Mouse (Mus musculus) heart, embryonic 10.5 days (tissue): ENCODE data around the gene Palld. TPM values are rescaled to one million over a fixed set of nuclear protein-coding genes. Genes with fewer than 3 reads are reported as not detected.

ENCODE experiments used
- DNase-seq: peaks from one replicate; pipeline ENCODE4 v3.0.0-alpha.2; 2017; ENCODE audit warnings: low spot score
- H3K27ac ChIP-seq: fragments of 300-500 bp; sonication (generic); 2 replicates; pipeline ENCODE4 v1.5.1; 2016; ENCODE audit warnings: mild to moderate bottlenecking
- H3K27me3 ChIP-seq: fragments of 300-500 bp; sonication (generic); 2 replicates; pipeline ENCODE4 v1.6.1; 2016; ENCODE audit warnings: mild to moderate bottlenecking; ENCODE audit not compliant: poor library complexity, insufficient read depth, severe bottlenecking
- H3K36me3 ChIP-seq: fragments of 300-500 bp; sonication (generic); 2 replicates; pipeline ENCODE4 v1.6.1; 2016; ENCODE audit warnings: mild to moderate bottlenecking, moderate library complexity
- H3K4me1 ChIP-seq: fragments of 300-500 bp; sonication (generic); 2 replicates; pipeline ENCODE4 v1.6.1; 2016; ENCODE audit warnings: mild to moderate bottlenecking
- H3K4me3 ChIP-seq: fragments of 300-500 bp; sonication (generic); 2 replicates; pipeline ENCODE4 v1.5.1; 2016; ENCODE audit warnings: mild to moderate bottlenecking, moderate library complexity
- H3K9me3 ChIP-seq: fragments of 300-500 bp; sonication (generic); 2 replicates; pipeline ENCODE4 v1.6.1; 2016; ENCODE audit warnings: mild to moderate bottlenecking, moderate library complexity
- WGBS: fragments of 180-500 bp; shearing (Covaris S2); methylation state at CpG from one replicate; pipeline ENCODE4 v1.1.7; 2016; 5-methylcytosine and 5-hydroxymethylcytosine counted together
- polyA plus RNA-seq: library from polyadenylated mRNA; unstranded; fragments of >200 nt; fragmentation: Nextera tagmentation; extraction: Ambion mirVana; gene quantifications from 2 replicates; pipeline ENCODE4 v1.2.1, GENCODE M21; 2016

The Palld gene
- polyA plus RNA-seq, 1 experiment from 2014 or later = 167 TPM

DNA sequence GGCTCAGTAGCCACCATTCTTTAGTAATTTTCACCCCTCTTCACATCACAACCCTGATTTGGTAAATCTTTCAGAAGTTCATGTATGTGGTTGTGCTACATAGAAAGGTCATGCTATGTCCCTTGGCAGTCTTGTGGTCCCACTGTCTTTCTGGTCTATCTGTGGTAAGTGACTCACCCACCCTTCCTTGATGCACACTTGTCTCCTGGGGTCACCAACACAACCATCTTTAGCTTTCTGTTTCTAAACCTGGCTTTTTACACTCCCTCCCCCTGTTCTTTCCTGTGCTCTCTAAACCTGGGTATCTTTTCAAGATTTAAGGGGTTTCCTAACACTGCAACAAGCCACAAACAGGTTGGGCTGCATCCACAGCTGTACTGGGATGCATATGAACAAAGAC lies 345.5 kb downstream of the Palld start:
- no peak for DNase-seq
- Histone ChIP-seq H3K9me3 (no peaks in the 10 kb centered on the region), H3K4me3 (no peak overlapping the region), H3K27ac (no peak overlapping the region), H3K4me1 (peaks cover 32% of the 10 kb centered on the region), H3K36me3 (peaks cover 5% of the 10 kb centered on the region; the same call in 1 of the 2 replicates), H3K27me3 (no peaks in the 10 kb centered on the region)

DNA sequence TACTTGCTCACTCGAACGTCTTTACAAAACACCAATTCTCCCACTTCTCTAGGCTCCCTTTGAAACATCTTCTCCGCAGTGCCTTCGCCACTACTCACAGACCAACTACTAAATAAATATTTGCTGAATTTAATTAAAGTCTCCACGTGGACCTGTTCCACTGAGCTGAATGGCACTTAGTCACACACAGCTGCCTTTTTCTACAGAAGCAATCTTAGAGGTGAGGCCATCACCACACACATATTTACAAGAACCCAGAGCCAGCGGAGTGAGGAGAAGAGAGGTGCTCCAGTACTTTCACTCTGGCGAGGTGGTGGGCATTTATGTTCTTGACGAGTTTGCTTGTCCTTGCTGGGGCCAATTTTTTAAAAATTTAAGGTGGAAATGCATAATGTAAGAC lies 346.3 kb downstream of the Palld start:
- H3K4me1 ChIP-seq = peaks cover 32% of the 10 kb centered on the region

DNA sequence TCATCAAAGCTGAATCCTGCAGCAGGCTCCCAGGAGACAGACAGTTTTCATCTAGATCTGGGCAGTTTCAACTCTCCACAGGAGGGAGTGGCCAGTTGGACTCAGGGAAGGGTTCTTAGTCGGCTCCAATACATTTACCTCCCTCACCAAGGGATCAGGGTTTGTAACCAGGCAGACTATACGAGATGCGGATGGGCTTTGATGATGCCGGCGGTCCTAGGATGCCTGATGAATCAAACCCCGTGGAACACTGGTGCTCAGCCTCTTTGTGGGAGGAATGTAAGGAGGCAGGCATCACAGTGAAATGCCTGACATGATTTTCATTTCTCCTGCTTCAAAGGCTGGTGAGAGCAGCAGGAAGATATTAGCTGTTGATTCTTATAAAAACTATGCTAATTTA lies 347.1 kb downstream of the Palld start:
- no peak for DNase-seq
- Histone ChIP-seq H3K4me3 (no peak overlapping the region), H3K27me3 (no peaks in the 10 kb centered on the region), H3K9me3 (no peaks in the 10 kb centered on the region), H3K27ac (no peak overlapping the region), H3K4me1 (peaks cover 26% of the 10 kb centered on the region), H3K36me3 (peaks cover 3% of the 10 kb centered on the region)
- 66% methylated on average over 6 of the region's 6 CpGs for WGBS

More for the DNA sequence above, 346.3 kb downstream of the Palld start:
- no peak for DNase-seq
- Histone ChIP-seq H3K9me3 (no peaks in the 10 kb centered on the region), H3K4me3 (no peak overlapping the region), H3K27ac (no peak overlapping the region), H3K36me3 (peaks cover 5% of the 10 kb centered on the region; the same call in 1 of the 2 replicates), H3K27me3 (no peaks in the 10 kb centered on the region)
- 82% methylated on average over 8 of the region's 8 CpGs for WGBS

DNA sequence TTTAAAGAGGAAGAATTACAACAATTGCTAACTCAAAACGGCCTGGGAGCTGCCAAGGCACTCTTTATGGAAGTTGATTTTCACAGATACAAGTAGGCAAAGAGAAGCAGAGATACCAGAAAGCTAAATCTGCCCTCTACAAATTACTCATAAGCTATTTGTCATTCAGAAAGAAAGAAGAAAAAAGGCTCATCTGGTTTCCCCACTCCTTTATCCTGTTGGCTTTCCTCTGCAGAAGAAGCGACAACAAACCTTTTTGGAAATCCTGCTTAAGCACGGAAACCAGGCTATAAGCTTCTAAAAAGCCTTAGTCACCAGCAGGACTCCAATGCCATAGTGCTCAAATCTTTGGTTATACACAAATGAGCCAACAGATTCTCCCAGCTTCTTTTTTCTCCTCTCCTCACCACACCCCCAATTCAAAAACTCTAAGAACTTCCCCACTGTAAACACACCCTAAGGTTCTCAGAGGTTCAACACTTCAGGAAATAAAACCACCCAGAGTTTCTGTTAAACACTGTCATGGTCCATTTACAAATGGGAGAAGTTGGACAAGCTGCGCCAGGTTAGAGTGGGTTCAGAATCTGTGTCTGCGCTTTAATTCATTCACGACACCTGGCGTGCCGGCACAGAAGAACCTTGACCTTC lies 349.6 kb downstream of the Palld start:
- H3K36me3 ChIP-seq = peaks cover 25% of the 10 kb centered on the region
- DNase-seq = no peak
- peaks cover 15% of the 10 kb centered on the region for H3K9me3 ChIP-seq
- WGBS = 88% methylated on average over 8 of the region's 8 CpGs
- peaks cover 13% of the 10 kb centered on the region for H3K4me1 ChIP-seq
- no peaks in the 10 kb centered on the region for H3K27me3 ChIP-seq
- no peak overlapping the region for H3K4me3 ChIP-seq
- no peak overlapping the region for H3K27ac ChIP-seq

DNA sequence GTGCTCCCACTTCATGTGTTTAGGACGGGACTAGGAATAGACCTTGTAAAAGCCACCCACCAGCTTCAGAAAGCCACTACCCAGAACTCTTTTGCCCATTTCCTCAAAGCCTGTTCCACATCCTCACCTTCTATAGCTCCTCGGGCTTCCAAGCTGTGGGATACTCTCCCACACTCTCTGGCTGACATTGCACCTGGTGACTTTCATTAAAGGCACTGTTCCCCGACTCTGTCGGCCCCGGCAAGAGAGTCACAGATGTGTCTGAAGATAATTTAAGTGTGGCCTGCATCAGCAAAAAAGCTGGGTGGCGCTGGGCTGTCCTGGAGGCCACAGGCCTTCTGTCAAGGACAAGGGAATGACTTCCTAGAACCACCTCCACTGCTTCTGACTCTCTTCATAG lies 350.3 kb downstream of the Palld start:
- 63% methylated on average over 6 of the region's 6 CpGs for WGBS
- Histone ChIP-seq H3K4me3 (no peak overlapping the region), H3K27me3 (no peaks in the 10 kb centered on the region), H3K36me3 (peaks cover 31% of the 10 kb centered on the region), H3K4me1 (peaks cover 9% of the 10 kb centered on the region), H3K9me3 (peaks cover 15% of the 10 kb centered on the region), H3K27ac (no peak overlapping the region)
- DNase-seq = no peak

DNA sequence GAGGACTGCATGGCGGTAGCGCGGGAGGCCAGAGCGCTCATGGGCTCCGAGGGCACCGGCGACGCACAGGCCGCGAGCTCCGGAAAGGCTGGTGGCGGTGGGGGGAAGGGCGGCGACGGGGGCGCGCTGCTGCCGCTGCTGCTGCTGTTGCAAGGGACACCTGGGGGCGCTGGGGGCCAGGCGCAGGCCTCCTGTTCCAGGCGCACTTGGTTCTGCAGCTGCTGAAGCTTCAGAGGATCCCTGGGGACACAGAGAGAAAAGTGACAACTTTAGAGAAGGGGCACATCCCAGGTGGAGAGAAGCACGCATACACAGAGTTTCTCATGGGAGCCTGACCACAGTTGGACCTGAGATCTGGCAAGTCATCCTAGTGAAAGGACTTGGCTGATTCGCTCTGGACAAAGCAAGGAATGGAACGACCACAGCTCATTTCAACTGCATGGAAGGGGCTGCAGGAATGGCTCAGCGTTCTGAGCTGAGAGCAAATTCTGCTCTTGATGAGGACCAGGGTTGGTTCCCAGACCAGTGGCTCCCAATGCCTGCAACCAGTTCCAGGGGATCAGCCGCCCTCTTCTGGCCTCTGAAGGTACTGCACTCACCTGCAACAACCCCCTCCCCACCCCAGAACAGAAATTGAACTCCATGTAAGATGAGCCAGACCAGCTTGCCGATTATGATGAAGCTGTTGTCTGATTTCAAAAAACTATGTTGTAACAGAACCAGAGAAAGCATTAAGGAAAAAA lies 352.3 kb downstream of the Palld start:
- H3K4me1 ChIP-seq = peaks cover 5% of the 10 kb centered on the region
- no peak for DNase-seq
- H3K27ac ChIP-seq = peak overlapping the region; percentile 54; the same call in 1 of the 2 replicates
- H3K4me3 ChIP-seq = peak overlapping the region; percentile 29; the same call in 1 of the 2 replicates
- peaks cover 15% of the 10 kb centered on the region for H3K9me3 ChIP-seq
- WGBS = 35% methylated on average over 27 of the region's 27 CpGs
- H3K27me3 ChIP-seq = no peaks in the 10 kb centered on the region
- peaks cover 50% of the 10 kb centered on the region for H3K36me3 ChIP-seq

DNA sequence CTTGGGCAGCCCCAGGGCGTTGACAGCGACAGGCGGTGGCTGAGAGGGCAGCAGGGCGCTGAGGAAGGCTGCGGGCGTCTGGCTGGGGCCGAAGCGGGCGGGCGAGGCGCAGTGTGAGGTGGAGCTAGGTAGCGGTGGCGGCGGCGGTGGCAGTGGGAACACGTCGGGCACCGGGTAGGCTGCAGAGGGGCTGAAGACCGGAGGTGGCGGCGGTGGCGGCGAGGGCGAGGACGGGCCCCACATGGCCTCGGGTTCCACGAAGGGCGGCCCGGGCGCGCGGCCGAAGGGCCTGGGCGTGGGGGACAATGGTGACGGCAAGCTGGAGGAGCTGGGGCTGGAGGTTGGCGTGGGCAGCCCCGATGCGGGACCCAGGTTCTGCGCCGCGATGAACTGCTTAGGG lies 352.9 kb downstream of the Palld start:
- no peak for DNase-seq
- Histone ChIP-seq H3K9me3 (peaks cover 15% of the 10 kb centered on the region), H3K4me1 (peaks cover 5% of the 10 kb centered on the region), H3K27ac (peak overlapping the region; percentile 54; the same call in 1 of the 2 replicates), H3K27me3 (no peaks in the 10 kb centered on the region), H3K36me3 (peaks cover 55% of the 10 kb centered on the region), H3K4me3 (peak overlapping the region; percentile 29; the same call in 1 of the 2 replicates)
- WGBS = 58% methylated on average over 41 of the region's 41 CpGs

DNA sequence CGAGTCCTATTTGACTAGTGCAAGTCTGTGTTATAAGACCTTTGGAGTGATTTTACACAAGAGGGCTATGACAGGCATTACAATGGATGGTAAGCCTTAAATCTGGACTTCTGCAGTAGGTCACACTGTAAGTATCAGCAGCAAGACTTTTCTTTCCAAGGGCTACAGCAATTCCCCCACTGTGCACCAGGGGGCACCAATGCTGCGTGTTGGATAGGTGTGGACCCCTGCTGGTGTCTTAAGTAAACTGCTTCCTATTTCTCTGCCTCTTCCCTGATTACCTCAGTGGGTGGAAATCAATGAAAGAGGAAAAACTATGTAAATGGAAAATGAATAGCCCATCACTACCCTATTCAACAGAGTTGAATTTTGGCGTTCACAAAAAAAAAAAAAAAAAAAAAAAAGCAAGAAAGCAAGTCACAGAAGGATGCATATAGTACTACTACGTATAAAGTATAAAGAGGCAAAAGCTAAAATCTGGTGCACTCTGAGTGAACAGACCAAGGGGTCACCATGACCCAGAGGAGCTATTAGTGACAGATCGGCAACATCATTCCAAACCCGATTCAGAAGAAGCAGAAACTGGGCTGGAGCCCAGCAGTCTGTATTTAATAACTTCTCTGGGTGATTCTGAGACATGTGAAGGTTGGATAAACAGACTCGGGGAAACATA lies 362.5 kb downstream of the Palld start:
- Histone ChIP-seq H3K27ac (no peak overlapping the region), H3K27me3 (no peaks in the 10 kb centered on the region), H3K4me3 (no peak overlapping the region), H3K9me3 (no peaks in the 10 kb centered on the region), H3K36me3 (peaks cover 70% of the 10 kb centered on the region), H3K4me1 (peaks cover 4% of the 10 kb centered on the region; the same call in 1 of the 2 replicates)
- DNase-seq = peak; percentile 89
- WGBS = 54% methylated on average over 7 of the region's 7 CpGs

DNA sequence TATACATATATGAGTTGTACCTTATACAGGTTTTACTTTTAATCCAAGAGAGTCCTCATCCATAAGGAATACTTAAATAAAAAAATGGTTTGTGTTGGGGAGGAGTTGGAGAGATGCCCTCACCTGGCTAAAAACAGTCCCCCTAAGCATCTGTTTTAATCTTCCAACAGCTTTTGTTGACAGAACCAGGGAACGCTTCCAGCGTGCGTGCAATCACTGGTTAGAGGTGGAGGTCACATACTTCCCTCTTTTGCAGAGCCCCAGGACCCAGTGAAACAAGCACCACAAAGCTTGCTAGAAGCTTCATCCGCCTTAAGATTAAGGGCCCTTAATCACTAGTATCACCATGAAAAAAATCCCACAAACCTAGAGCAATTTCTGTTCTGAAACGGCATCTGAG lies 365.0 kb downstream of the Palld start:
- Histone ChIP-seq H3K4me3 (no peak overlapping the region), H3K36me3 (peaks cover 71% of the 10 kb centered on the region), H3K9me3 (no peaks in the 10 kb centered on the region), H3K27me3 (no peaks in the 10 kb centered on the region), H3K27ac (no peak overlapping the region), H3K4me1 (peaks cover 4% of the 10 kb centered on the region; the same call in 1 of the 2 replicates)
- no peak for DNase-seq
- WGBS = 88% methylated on average over 5 of the region's 5 CpGs

DNA sequence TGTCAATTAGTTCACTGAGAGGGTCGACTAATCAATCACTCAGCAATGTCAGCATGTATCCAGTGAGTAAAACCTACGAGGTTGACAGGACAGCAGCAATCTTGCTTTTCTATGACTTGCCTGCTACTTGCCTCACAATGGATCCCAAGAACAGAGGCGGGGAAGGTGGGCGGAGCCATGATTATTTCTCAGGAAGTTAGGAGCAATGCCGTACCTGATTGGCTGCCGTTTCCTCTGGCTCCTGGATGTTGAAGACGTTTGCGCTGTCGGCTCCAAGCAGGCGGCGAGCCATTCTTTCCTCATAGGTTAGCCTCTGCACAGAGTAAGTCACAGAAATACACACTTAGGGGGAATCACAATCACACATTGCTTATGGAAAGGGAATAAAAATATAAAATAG lies 367.0 kb downstream of the Palld start:
- H3K27me3 ChIP-seq = no peaks in the 10 kb centered on the region
- no peak overlapping the region for H3K4me3 ChIP-seq
- no peak overlapping the region for H3K27ac ChIP-seq
- peaks cover 77% of the 10 kb centered on the region for H3K36me3 ChIP-seq
- DNase-seq = no peak
- H3K4me1 ChIP-seq = peaks cover 4% of the 10 kb centered on the region; the same call in 1 of the 2 replicates
- 76% methylated on average over 11 of the region's 11 CpGs for WGBS
- no peaks in the 10 kb centered on the region for H3K9me3 ChIP-seq

DNA sequence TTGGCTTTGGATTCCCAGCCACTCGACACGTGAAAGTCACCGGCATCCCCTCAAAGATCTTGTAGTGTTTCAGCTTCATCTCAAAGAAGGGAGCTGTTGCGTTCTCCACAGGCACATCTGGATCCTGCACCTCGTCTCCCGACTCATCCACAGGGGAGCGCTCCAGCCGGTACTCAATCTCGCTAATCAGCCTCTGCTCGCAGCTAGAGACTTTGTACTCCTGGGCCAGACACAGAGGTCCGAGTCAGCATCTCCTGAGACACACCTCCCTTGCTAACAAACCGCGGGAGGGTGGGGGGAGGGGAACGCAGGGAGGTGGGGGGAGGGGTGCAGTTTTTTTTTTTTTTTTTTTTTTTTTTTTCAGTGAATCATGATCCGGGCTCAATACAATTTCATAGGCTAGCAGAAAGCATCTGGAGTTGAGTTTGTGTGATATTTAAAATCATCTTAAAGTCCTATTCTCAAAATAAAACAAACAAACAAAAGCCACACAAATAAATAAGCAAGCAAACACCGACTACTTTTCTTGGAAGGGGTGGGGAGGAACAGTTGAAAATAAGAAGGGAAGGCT lies 369.0 kb downstream of the Palld start:
- WGBS = 45% methylated on average over 16 of the region's 16 CpGs
- no peaks in the 10 kb centered on the region for H3K9me3 ChIP-seq
- no peak overlapping the region for H3K27ac ChIP-seq
- peaks cover 92% of the 10 kb centered on the region for H3K36me3 ChIP-seq
- no peak overlapping the region for H3K4me3 ChIP-seq
- DNase-seq = no peak
- H3K27me3 ChIP-seq = no peaks in the 10 kb centered on the region
- peaks cover 4% of the 10 kb centered on the region; the same call in 1 of the 2 replicates for H3K4me1 ChIP-seq

DNA sequence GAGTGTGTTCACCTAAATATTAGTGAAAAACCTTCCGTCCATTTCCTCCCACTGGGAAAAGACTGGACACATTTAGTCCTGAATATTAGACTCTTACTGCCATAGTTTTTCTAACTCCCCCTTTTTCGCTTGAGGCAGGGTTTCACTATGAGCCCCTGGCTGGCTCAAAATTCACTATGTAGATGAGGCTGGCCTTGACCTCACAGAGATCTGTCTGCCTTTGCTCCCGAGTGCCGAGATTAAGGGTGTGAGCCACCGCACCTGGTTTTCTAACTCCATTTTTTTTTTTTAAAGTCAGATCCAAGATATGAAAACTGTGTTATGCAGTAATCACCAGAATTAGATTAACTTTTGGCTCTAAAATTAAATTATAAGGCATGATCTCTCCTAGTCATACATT lies 369.7 kb downstream of the Palld start:
- no peak overlapping the region for H3K4me3 ChIP-seq
- H3K9me3 ChIP-seq = no peaks in the 10 kb centered on the region
- peaks cover 4% of the 10 kb centered on the region; the same call in 1 of the 2 replicates for H3K4me1 ChIP-seq
- no peak overlapping the region for H3K27ac ChIP-seq
- H3K36me3 ChIP-seq = peaks cover 92% of the 10 kb centered on the region
- 85% methylated on average over 5 of the region's 5 CpGs for WGBS
- DNase-seq = no peak
- no peaks in the 10 kb centered on the region for H3K27me3 ChIP-seq
